Mouse (Mus musculus) neutrophil, adult 83 days (primary cell): ENCODE data around the gene Ubtd2. TPM values are rescaled to one million over a fixed set of nuclear protein-coding genes. Genes with fewer than 3 reads are reported as not detected.

Experiments used
- total RNA-seq, 2 experiments: library from RNA; stranded (reverse); gene quantifications; one replicate each; pipeline ENCODE4 v1.2.4; 2023

Gene Ubtd2
- 1 to 10 TPM; 1.5 to 2.3 TPM for total RNA-seq

GRCm38 (mm10) chr11:32454800-32455506 lies at the start of gene Ubtd2:
Ubtd2 (plus strand) TSS chr11:32455370.

GRCm38 (mm10) chr11:32531871-32532764 lies 76.9 kb downstream of the Ubtd2 start, which contains the start of gene Efcab9:
Efcab9 (minus strand) TSS chr11:32532081.

GRCm38 (mm10) chr11:32532765-32533481 lies 77.8 kb downstream of the Ubtd2 start, which contains the start of gene Stk10:
Stk10 (plus strand) TSS chr11:32533305.

Other genes with a start within 250 kb of the Ubtd2 start
- 10 to 100 TPM; 12.7 to 13.7 TPM for gene Snrnp25, start 250.0 kb upstream of the Ubtd2 start, total RNA-seq
- gene Rhbdf1, start 233.1 kb upstream of the Ubtd2 start, total RNA-seq = under 1 TPM; 0.59 to 0.60 TPM
- gene Mpg, start 228.9 kb upstream of the Ubtd2 start, total RNA-seq = 1 to 10 TPM; 6.5 to 8.1 TPM
- gene Nprl3, start 187.7 kb upstream of the Ubtd2 start, total RNA-seq = 10 to 100 TPM; 12.6 to 18.4 TPM
- gene Hba-x, start 179.0 kb upstream of the Ubtd2 start, total RNA-seq = not detected
- 1,000 to 10,000 TPM in 1 of 2 experiments, 100 to 1,000 TPM in 1; 698 to 1,330 TPM for gene Hba-a1, start 171.9 kb upstream of the Ubtd2 start, total RNA-seq
- 1 to 10 TPM; 2.6 to 5.5 TPM for gene Hbq1b, start 168.4 kb upstream of the Ubtd2 start, total RNA-seq
- gene Hba-a2, start 158.9 kb upstream of the Ubtd2 start, total RNA-seq = 100 to 1,000 TPM; 250 to 473 TPM
- not detected for gene Hbq1a, start 155.3 kb upstream of the Ubtd2 start, total RNA-seq
- gene Sh3pxd2b, start 107.5 kb upstream of the Ubtd2 start, total RNA-seq = 1 to 10 TPM; 3.6 to 5.6 TPM
- gene Efcab9, start 76.7 kb downstream of the Ubtd2 start, total RNA-seq = 1 to 10 TPM in 1 of 2 experiments, under 1 TPM in 1; 0.57 to 1.3 TPM
- gene Stk10, start 77.9 kb downstream of the Ubtd2 start, total RNA-seq = 100 to 1,000 TPM; 143 to 170 TPM
- gene Fbxw11, start 187.4 kb downstream of the Ubtd2 start, total RNA-seq = 10 to 100 TPM; 57.4 to 66.2 TPM